Mouse (Mus musculus) forebrain, embryonic 13.5 days (tissue): ENCODE data around the gene Gpr137c. TPM values are rescaled to one million over a fixed set of nuclear protein-coding genes. Genes with fewer than 3 reads are reported as not detected.
A peak's percentile ranks its signal among the peaks of the same experiment; 100 is the strongest.

Experiments
- ATAC-seq: fragments of 200-750 bp; cut with Nextera tagmentation; 2 replicates; pipeline ENCODE4 v1.8.0; 2017
- H3K27ac ChIP-seq: fragments of 300-500 bp; sonication (generic); 2 replicates; pipeline ENCODE4 v1.5.1; 2015; ENCODE audit warnings: inconsistent platforms, mild to moderate bottlenecking, moderate library complexity
- H3K27me3 ChIP-seq: fragments of 300-500 bp; sonication (generic); 2 replicates; pipeline ENCODE4 v1.6.1; 2015; ENCODE audit warnings: mild to moderate bottlenecking, inconsistent platforms
- H3K36me3 ChIP-seq: fragments of 300-500 bp; sonication (generic); 2 replicates; pipeline ENCODE4 v1.6.1; 2015; ENCODE audit warnings: mild to moderate bottlenecking, inconsistent platforms; ENCODE audit not compliant: poor library complexity, severe bottlenecking
- H3K4me1 ChIP-seq: fragments of 300-500 bp; sonication (generic); 2 replicates; pipeline ENCODE4 v1.6.1; 2015; ENCODE audit warnings: inconsistent platforms
- H3K4me2 ChIP-seq: fragments of 300-500 bp; sonication (generic); 2 replicates; pipeline ENCODE4 v1.6.1; 2015; ENCODE audit warnings: inconsistent platforms, mild to moderate bottlenecking, moderate library complexity
- H3K4me3 ChIP-seq: fragments of 300-500 bp; sonication (generic); 2 replicates; pipeline ENCODE4 v1.5.1; 2015; ENCODE audit warnings: mild to moderate bottlenecking, inconsistent platforms
- H3K9ac ChIP-seq: fragments of 300-500 bp; sonication (generic); 2 replicates; pipeline ENCODE4 v1.6.1; 2015; ENCODE audit warnings: mild to moderate bottlenecking, inconsistent platforms
- H3K9me3 ChIP-seq: fragments of 300-500 bp; sonication (generic); replicated peaks from 2 replicates; pipeline ENCODE4 v1.6.1; 2016; ENCODE audit warnings: inconsistent platforms
- WGBS: fragments of 180-500 bp; shearing (Covaris S2); methylation state at CpG from one replicate; pipeline ENCODE4 v1.1.7; 2015; 5-methylcytosine and 5-hydroxymethylcytosine counted together
- polyA plus RNA-seq: library from polyadenylated mRNA; unstranded; fragments of >200 nt; fragmentation: Nextera tagmentation; extraction: Ambion mirVana; gene quantifications from 2 replicates; pipeline ENCODE4 v1.2.1, GENCODE M21; 2015

The Gpr137c gene
- polyA plus RNA-seq, 1 experiment from 2014 or later, result 12.1 TPM

DNA sequence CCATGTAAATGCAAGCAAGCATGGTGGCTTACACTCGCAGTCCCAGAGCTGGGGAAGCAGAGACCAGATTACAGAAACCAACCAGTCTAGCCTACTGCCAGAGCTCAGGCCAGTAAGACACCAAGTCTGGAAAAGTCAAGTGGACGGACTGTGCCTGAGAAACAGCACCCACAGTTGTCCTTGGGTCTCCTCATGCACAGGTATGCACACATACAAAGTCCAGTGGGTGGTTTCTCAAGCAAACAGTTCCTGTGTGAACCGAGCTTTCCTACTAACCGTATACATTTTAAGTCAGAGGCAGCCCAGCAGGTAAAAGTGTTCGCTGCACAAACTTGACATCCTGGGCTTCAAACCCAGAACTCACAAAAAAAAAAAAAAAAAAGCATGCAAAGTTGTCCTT lies 86.3 kb downstream of the Gpr137c start:
- H3K4me3 ChIP-seq, result no peak overlapping the region
- no peak for ATAC-seq
- no peaks in the 10 kb centered on the region; the same call in 1 of the 2 replicates for H3K4me1 ChIP-seq
- H3K4me2 ChIP-seq, result no peak overlapping the region
- H3K9me3 ChIP-seq, result no peaks in the 10 kb centered on the region
- H3K36me3 ChIP-seq, result peaks cover 19% of the 10 kb centered on the region
- no peaks in the 10 kb centered on the region for H3K27me3 ChIP-seq
- WGBS, result 95% methylated on average over 5 of the region's 5 CpGs
- H3K9ac ChIP-seq, result no peak overlapping the region
- H3K27ac ChIP-seq, result no peak overlapping the region

- ATAC-seq, result no peak
Measured at GRCm38 (mm10) chr14:45307630-45308328, 88.3 kb downstream of the Gpr137c start.

DNA sequence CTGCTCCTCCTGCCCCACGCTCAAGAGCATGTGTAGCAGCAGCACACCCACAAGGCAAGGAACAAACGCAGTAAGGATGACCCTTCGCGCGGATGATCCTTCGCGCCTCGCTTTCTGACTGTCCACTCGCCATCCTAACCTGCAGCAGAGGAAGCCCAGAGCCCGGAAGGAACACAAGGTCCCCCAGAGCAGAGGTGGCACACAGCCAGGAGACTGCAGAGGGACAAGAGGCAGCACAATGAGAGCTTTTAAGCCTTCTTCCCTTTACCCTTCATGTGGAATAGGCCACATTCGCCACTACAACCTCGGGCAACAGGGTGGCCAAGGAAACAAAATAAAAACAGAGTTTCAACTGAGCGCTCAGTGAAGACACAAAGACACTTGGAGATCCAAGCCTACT lies 90.1 kb downstream of the Gpr137c start:
- Histone ChIP-seq H3K9ac (no peak overlapping the region), H3K4me1 (no peaks in the 10 kb centered on the region; the same call in 1 of the 2 replicates), H3K27me3 (no peaks in the 10 kb centered on the region), H3K9me3 (no peaks in the 10 kb centered on the region), H3K36me3 (peaks cover 5% of the 10 kb centered on the region; the same call in 1 of the 2 replicates), H3K4me2 (no peak overlapping the region), H3K4me3 (no peak overlapping the region), H3K27ac (no peak overlapping the region)
- 90% methylated on average over 13 of the region's 13 CpGs for WGBS
- no peak for ATAC-seq

More at GRCm38 (mm10) chr14:45307630-45308328, 88.3 kb downstream of the Gpr137c start:
- Histone ChIP-seq H3K27me3 (no peaks in the 10 kb centered on the region), H3K9me3 (no peaks in the 10 kb centered on the region), H3K9ac (no peak overlapping the region), H3K4me3 (no peak overlapping the region), H3K4me2 (no peak overlapping the region), H3K4me1 (no peaks in the 10 kb centered on the region; the same call in 1 of the 2 replicates), H3K36me3 (peaks cover 12% of the 10 kb centered on the region; the same call in 1 of the 2 replicates), H3K27ac (no peak overlapping the region)
- 93% methylated on average over 8 of the region's 8 CpGs for WGBS

DNA sequence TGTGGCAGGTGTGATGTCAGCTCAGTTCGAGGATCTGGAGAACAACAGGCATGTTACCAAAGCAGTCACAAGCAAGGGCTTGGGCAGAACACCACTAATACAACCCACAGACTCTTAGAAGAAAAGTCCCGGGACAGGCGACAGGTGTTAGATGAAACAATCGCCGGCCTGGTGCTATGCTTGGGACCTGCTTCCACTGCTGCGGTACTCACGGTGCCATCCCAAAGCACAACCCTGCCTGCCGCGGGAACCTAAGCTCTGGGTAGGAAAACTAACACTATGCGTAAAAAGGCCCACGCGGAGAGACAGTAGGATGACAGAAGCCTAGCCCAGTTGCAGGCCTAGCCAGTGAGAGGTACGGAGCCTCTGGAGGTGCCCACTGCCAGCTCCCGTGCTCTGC lies 90.6 kb downstream of the Gpr137c start:
- peaks cover 5% of the 10 kb centered on the region; the same call in 1 of the 2 replicates for H3K36me3 ChIP-seq
- H3K4me2 ChIP-seq, result no peak overlapping the region
- no peaks in the 10 kb centered on the region for H3K27me3 ChIP-seq
- H3K27ac ChIP-seq, result no peak overlapping the region
- no peaks in the 10 kb centered on the region for H3K9me3 ChIP-seq
- H3K9ac ChIP-seq, result no peak overlapping the region
- ATAC-seq, result no peak
- H3K4me3 ChIP-seq, result no peak overlapping the region
- WGBS, result 95% methylated on average over 14 of the region's 14 CpGs
- H3K4me1 ChIP-seq, result no peaks in the 10 kb centered on the region; the same call in 1 of the 2 replicates

DNA sequence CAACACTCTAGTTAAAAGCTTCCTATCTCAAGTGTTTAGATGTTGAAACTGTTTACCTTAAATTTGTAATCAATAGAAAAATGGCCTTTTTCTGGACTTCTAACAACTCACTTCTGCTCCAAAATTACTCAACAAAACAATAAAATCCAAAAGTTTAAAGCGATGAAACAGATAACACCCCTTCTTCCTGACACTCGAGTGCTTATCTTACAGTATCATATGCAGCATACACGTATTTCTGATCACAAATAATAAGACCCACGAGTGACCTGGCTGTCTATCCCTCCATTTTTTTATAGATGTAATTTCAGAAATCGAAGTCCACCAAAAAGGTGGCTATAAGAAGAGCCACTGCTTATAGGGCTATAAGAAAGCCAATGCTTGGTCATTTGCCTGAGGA lies 97.4 kb downstream of the Gpr137c start:
- 0 out of 2 replicates have a peak, but pooled peaks cover 5% of the 10 kb centered on the region for H3K27me3 ChIP-seq
- peaks cover 21% of the 10 kb centered on the region for H3K4me1 ChIP-seq
- H3K36me3 ChIP-seq, result no peaks in the 10 kb centered on the region
- no peak for ATAC-seq
- peak overlapping the region; percentile 95 for H3K9ac ChIP-seq
- H3K9me3 ChIP-seq, result no peaks in the 10 kb centered on the region
- WGBS, result 87% methylated on average over 5 of the region's 5 CpGs
- peak overlapping the region; percentile 73 for H3K4me2 ChIP-seq
- no peak overlapping the region for H3K27ac ChIP-seq
- peak overlapping the region; percentile 91 for H3K4me3 ChIP-seq

GRCm38 (mm10) chr14:45317921-45318411 lies 98.4 kb downstream of the Gpr137c start:
- Histone ChIP-seq H3K27ac (peak overlapping the region; percentile 82), H3K4me2 (peak overlapping the region; percentile 73), H3K9me3 (no peaks in the 10 kb centered on the region), H3K9ac (peak overlapping the region; percentile 95), H3K4me3 (peak overlapping the region; percentile 91), H3K27me3 (0 out of 2 replicates have a peak, but pooled peaks cover 10% of the 10 kb centered on the region), H3K4me1 (peaks cover 21% of the 10 kb centered on the region), H3K36me3 (no peaks in the 10 kb centered on the region)
- no peak; the same call in 1 of the 2 replicates for ATAC-seq
- WGBS, result under 1% methylated on average over 38 of the region's 38 CpGs

- H3K4me1 ChIP-seq, result peaks cover 21% of the 10 kb centered on the region
- peak within 1 kb of the TSS; percentile 95 for H3K9ac ChIP-seq
- H3K36me3 ChIP-seq, result no peaks in the 10 kb centered on the region
- 0 out of 2 replicates have a peak, but pooled peaks cover 10% of the 10 kb centered on the region for H3K27me3 ChIP-seq
- no peaks in the 10 kb centered on the region for H3K9me3 ChIP-seq
- H3K27ac ChIP-seq, result peak within 1 kb of the TSS; percentile 82
- H3K4me3 ChIP-seq, result peak within 1 kb of the TSS; percentile 91
- peak; percentile 97 for ATAC-seq
- WGBS, result 2% methylated on average over 54 of the region's 74 CpGs
- peak within 1 kb of the TSS; percentile 73 for H3K4me2 ChIP-seq
Measured at GRCm38 (mm10) chr14:45318426-45319236, 99.1 kb downstream of the Gpr137c start, which contains the start of gene Ero1l. Ero1l (minus strand) TSS chr14:45318771.

GRCm38 (mm10) chr14:45319237-45319610 lies 99.7 kb downstream of the Gpr137c start:
- no peak overlapping the region for H3K9ac ChIP-seq
- H3K4me3 ChIP-seq, result peak overlapping the region; percentile 91; the same call in 1 of the 2 replicates
- 0 out of 2 replicates have a peak, but pooled peaks cover 10% of the 10 kb centered on the region for H3K27me3 ChIP-seq
- peaks cover 21% of the 10 kb centered on the region for H3K4me1 ChIP-seq
- no peaks in the 10 kb centered on the region for H3K36me3 ChIP-seq
- no peaks in the 10 kb centered on the region for H3K9me3 ChIP-seq
- no peak for ATAC-seq
- H3K4me2 ChIP-seq, result no peak overlapping the region; the same call in 1 of the 2 replicates
- 70% methylated on average over 3 of the region's 3 CpGs for WGBS
- H3K27ac ChIP-seq, result no peak overlapping the region

GRCm38 (mm10) chr14:45320111-45320510 lies 100.6 kb downstream of the Gpr137c start:
- no peak overlapping the region for H3K9ac ChIP-seq
- 0 out of 2 replicates have a peak, but pooled peaks cover 10% of the 10 kb centered on the region for H3K27me3 ChIP-seq
- H3K4me1 ChIP-seq, result peaks cover 21% of the 10 kb centered on the region
- 82% methylated on average over 4 of the region's 4 CpGs for WGBS
- no peaks in the 10 kb centered on the region for H3K9me3 ChIP-seq
- no peak for ATAC-seq
- H3K36me3 ChIP-seq, result no peaks in the 10 kb centered on the region
- no peak overlapping the region for H3K27ac ChIP-seq
- H3K4me3 ChIP-seq, result no peak overlapping the region
- no peak overlapping the region for H3K4me2 ChIP-seq

DNA sequence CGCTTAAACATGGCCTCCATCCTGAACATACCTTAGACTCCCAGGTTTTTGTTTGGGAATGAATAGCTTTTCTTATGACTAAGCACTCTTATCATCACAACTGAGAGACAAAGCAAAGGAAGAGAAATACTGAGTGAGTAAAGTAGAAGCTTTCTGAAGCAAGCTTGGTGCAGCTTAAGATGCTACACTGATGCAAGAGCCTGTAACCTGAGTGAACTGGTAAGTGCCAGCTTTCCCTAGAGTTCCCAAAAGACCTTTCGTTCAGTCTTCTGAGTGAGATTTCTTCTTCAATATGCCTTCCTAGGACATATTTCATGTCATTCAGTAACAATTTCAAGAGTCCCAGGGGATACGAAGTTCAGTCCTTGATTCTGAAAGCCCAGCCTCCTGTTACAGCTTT lies 101.5 kb downstream of the Gpr137c start:
- Histone ChIP-seq H3K9ac (no peak overlapping the region), H3K4me2 (no peak overlapping the region), H3K27ac (no peak overlapping the region), H3K9me3 (no peaks in the 10 kb centered on the region), H3K4me3 (no peak overlapping the region), H3K36me3 (no peaks in the 10 kb centered on the region), H3K27me3 (0 out of 2 replicates have a peak, but pooled peaks cover 10% of the 10 kb centered on the region), H3K4me1 (peaks cover 23% of the 10 kb centered on the region)
- WGBS, result 82% methylated on average over 3 of the region's 3 CpGs
- no peak for ATAC-seq

- whole genome bisulfite sequencing, result 80% methylated on average over 5 of the region's 5 CpGs
Measured at GRCm38 (mm10) chr14:45321622-45322021, 102.1 kb downstream of the Gpr137c start.

DNA sequence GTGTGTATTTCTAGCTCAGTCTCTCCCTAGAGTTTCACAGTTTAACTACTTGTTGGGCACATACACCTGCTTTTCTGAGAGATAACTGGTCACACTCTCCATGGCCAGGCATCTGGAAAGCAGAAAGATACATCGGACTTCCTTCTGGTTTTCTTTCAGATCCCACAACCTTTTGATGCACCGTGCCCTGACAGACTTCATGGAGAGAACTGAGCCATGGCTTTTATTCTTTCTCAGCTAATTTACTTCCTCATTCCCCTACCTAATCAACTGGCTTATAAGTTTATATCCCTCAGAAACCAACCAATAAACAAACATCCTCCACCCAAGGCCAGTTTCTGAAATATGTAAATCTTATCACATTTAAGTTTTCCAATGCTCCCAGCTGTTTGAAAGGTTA lies 102.9 kb downstream of the Gpr137c start:
- H3K9ac ChIP-seq, result no peak overlapping the region
- H3K27me3 ChIP-seq, result 0 out of 2 replicates have a peak, but pooled peaks cover 10% of the 10 kb centered on the region
- H3K9me3 ChIP-seq, result no peaks in the 10 kb centered on the region
- peaks cover 12% of the 10 kb centered on the region for H3K4me1 ChIP-seq
- H3K4me3 ChIP-seq, result no peak overlapping the region
- H3K27ac ChIP-seq, result no peak overlapping the region
- H3K36me3 ChIP-seq, result no peaks in the 10 kb centered on the region
- no peak overlapping the region for H3K4me2 ChIP-seq
- ATAC-seq, result no peak
- WGBS, result 89% methylated on average over 2 of the region's 2 CpGs

More at GRCm38 (mm10) chr14:45321622-45322021, 102.1 kb downstream of the Gpr137c start:
- no peak overlapping the region for H3K27ac ChIP-seq
- H3K9ac ChIP-seq, result no peak overlapping the region
- H3K36me3 ChIP-seq, result no peaks in the 10 kb centered on the region
- H3K4me3 ChIP-seq, result no peak overlapping the region
- H3K27me3 ChIP-seq, result 0 out of 2 replicates have a peak, but pooled peaks cover 10% of the 10 kb centered on the region
- no peaks in the 10 kb centered on the region for H3K9me3 ChIP-seq
- H3K4me1 ChIP-seq, result peaks cover 19% of the 10 kb centered on the region
- ATAC-seq, result no peak
- no peak overlapping the region for H3K4me2 ChIP-seq
